Mouse (Mus musculus): ENCODE measurements around the gene Prss27.

The Prss27 gene

GRCm38 (mm10) chr17:24037844-24038243 lies at the start of gene Prss27:
TSS of gene Prss27 (plus strand) at chr17:24038144.
- no peak for DNase-seq (ENCODE audit: low read depth, low spot score)

- peak; percentile 35 for DNase-seq (ENCODE audit: low read depth, low spot score)
Measured at GRCm38 (mm10) chr17:23989802-23990201, 48.1 kb upstream of the Prss27 start.

GRCm38 (mm10) chr17:23992789-23993553 lies 45.0 kb upstream of the Prss27 start:
- DNase-seq (ENCODE audit: low read depth, low spot score): no peak

GRCm38 (mm10) chr17:23993559-23994428 lies 44.1 kb upstream of the Prss27 start:
- DNase-seq (ENCODE audit: low read depth, low spot score): peak; percentile 94

GRCm38 (mm10) chr17:23994667-23995066 lies 43.3 kb upstream of the Prss27 start:
- peak; percentile 49 for DNase-seq (ENCODE audit: low read depth, low spot score)

GRCm38 (mm10) chr17:23995421-23995820 lies 42.5 kb upstream of the Prss27 start:
- peak; percentile 45 for DNase-seq (ENCODE audit: low read depth, low spot score)

- DNase-seq (ENCODE audit: low read depth, low spot score): no peak
Measured at GRCm38 (mm10) chr17:23997901-23998300, 40.0 kb upstream of the Prss27 start, which contains the start of gene Prss22. TSS of gene Prss22 (minus strand) at chr17:23998100.

GRCm38 (mm10) chr17:23998383-23998782 lies 39.6 kb upstream of the Prss27 start:
- no peak for DNase-seq (ENCODE audit: low read depth, low spot score)

- peak; percentile 88 for DNase-seq (ENCODE audit: low read depth, low spot score)
Measured at GRCm38 (mm10) chr17:24000404-24000803, 37.5 kb upstream of the Prss27 start.

- DNase-seq (ENCODE audit: low read depth, low spot score): peak; percentile 25
Measured at GRCm38 (mm10) chr17:24004071-24004665, 33.8 kb upstream of the Prss27 start.

GRCm38 (mm10) chr17:24005049-24005448 lies 32.9 kb upstream of the Prss27 start:
- DNase-seq (ENCODE audit: low read depth, low spot score): no peak

GRCm38 (mm10) chr17:24006930-24007329 lies 31.0 kb upstream of the Prss27 start:
- DNase-seq (ENCODE audit: low read depth, low spot score): no peak

GRCm38 (mm10) chr17:24007391-24007790 lies 30.6 kb upstream of the Prss27 start:
- DNase-seq (ENCODE audit: low read depth, low spot score): no peak

- no peak for DNase-seq (ENCODE audit: low read depth, low spot score)
Measured at GRCm38 (mm10) chr17:24008105-24008504, 29.8 kb upstream of the Prss27 start.

- DNase-seq (ENCODE audit: low read depth, low spot score): no peak
Measured at GRCm38 (mm10) chr17:24009617-24010016, 28.3 kb upstream of the Prss27 start.

GRCm38 (mm10) chr17:24012921-24013320 lies 25.0 kb upstream of the Prss27 start:
- no peak for DNase-seq (ENCODE audit: low read depth, low spot score)

- no peak for DNase-seq (ENCODE audit: low read depth, low spot score)
Measured at GRCm38 (mm10) chr17:24014433-24014965, 23.4 kb upstream of the Prss27 start.

GRCm38 (mm10) chr17:24015727-24016126 lies 22.2 kb upstream of the Prss27 start:
- DNase-seq (ENCODE audit: low read depth, low spot score): peak; percentile 31

- DNase-seq (ENCODE audit: low read depth, low spot score): no peak
Measured at GRCm38 (mm10) chr17:24020696-24021095, 17.2 kb upstream of the Prss27 start.

- DNase-seq (ENCODE audit: low read depth, low spot score): peak; percentile 18
Measured at GRCm38 (mm10) chr17:24021375-24022199, 16.4 kb upstream of the Prss27 start.

GRCm38 (mm10) chr17:24029477-24029876 lies 8.5 kb upstream of the Prss27 start:
- peak; percentile 54 for DNase-seq (ENCODE audit: low read depth, low spot score)
